Mouse (Mus musculus) small intestine, adult 2 months (tissue): Measurements from ENCODE around the gene Musk.

Experiments
- CTCF ChIP-seq: fragments of 200-500 bp; IDR thresholded peaks from 2 replicates; pipeline ENCODE4 v1.5.1; 2012; ENCODE audit warnings: low read depth, mild to moderate bottlenecking, control low read depth, inconsistent platforms, low read length, moderate library complexity, mixed read lengths; ENCODE audit not compliant: insufficient replicate concordance, insufficient read length; ENCODE audit errors: extremely low read depth
- POLR2A ChIP-seq: fragments of 200-500 bp; IDR thresholded peaks from 2 replicates; pipeline ENCODE4 v1.6.1; 2012; ENCODE audit warnings: low read depth, mild to moderate bottlenecking, control low read depth, inconsistent platforms, low read length, moderate library complexity

- TF ChIP-seq POLR2A, result no peak
- no peak for TF ChIP-seq CTCF
These were observed 45.3 kb upstream of the Musk start for GRCm38 (mm10) chr4:58240416-58240815.
